Mouse (Mus musculus) left cerebral cortex, postnatal 25 days (tissue): ENCODE measurements around the gene Tmem238. TPM values are rescaled to one million over a fixed set of nuclear protein-coding genes. Genes with fewer than 3 reads are reported as not detected.
A peak's percentile ranks its signal among the peaks of the same experiment; 100 is the strongest.
"Not testable (repeated sequence)": the region's sequence is repeated elsewhere in the genome, so short reads cannot be mapped to it uniquely, and the experiment has no call there.

ENCODE experiments used
- DNase-seq, 2 experiments: peaks; one replicate each; pipeline ENCODE4 v3.0.0; 2022; ENCODE audit warnings: low spot score in 2 of 2, mixed read lengths in 1 of 2
- intact Hi-C: fragments of 180-260 bp; cut with DNase I; formaldehyde crosslinking; loops from one replicate; pipeline ENCODE4 v1.15.1; 2025
- total RNA-seq, 2 experiments: library from RNA; stranded (reverse); gene quantifications; 2 replicates each; pipeline ENCODE4 v1.2.3; 2021

Gene Tmem238
- total RNA-seq = 1 to 10 TPM; 2.3 to 3.0 TPM

DNA sequence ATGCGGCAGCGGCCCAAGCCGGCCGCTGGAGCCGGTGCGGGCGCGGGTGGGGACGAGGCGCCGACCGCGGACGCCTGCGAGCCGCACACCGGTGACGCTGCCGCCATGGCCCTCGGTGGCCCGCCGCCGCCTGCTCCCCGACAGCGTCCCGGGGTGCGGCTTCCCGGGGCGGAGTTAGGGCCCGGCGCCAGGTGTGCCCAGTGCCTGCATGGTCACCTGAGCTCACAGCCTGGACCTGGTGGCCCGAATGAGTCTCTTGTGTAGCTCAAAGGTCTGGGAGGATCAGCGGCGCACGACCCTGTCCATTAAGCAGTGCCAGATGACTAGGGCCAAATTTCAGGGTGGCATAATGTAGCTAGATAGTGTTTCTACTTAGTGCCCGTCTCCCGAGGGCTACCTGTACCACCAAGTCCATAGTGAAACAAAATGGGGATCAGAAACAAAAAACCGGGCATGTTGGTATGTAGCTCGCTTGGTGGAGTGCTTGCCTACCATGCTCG lies at the start of gene Tmem238:
Tmem238 (minus strand) TSS at position 221 of the 500 bp plus-strand sequence.
- peak in 1 of 2 experiments; percentile 11 for DNase-seq
- intact Hi-C loops = loop anchor here (2.0 kb wide), 1 partner anchor 99 kb away; the partner anchor contains the start of gene Brsk1

DNA sequence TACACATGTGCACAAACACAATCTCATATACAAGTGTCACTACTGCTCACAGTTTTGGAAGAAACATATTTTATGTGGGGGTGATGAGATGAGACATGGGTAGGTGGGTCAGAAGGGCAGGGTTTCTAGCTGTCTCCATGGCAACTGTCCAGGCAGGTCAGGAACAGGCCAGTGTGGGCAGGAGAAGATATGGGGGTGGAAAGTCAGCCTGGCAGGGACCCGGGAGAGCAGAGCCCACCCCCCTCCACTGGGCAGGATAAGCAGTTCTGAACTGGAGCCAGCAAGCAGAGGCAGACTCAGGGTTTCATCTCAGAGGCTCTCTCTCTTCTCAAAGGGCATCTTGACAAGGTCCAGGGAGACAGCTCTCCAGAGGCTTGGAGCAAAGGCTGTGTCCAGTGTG lies 48.2 kb upstream of the Tmem238 start:
- no peak for DNase-seq
- intact Hi-C loops = no loop called here

DNA sequence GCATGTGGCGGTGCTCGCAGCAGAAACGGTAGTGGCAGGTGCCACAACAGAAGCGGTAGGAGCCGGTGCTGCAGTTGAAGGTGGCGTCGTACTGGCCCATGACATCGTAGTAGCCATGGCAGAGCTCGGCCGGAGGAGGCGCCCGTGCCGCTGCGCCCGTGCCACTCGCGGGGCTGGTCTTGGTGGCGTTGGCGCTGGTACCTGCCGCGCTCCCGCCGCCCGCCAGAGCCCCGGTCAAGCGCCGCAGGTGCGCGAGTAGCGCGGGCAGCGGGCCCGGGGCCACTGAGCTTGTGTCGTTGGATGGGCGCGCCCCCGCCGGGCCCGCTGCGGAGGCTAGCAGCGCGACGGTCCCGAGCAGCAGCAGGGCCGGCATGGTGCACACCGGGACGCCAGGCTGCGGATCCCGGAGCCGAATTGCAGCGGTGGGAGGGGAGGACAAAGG lies 46.9 kb upstream of the Tmem238 start:
- intact Hi-C loops = no loop called here
- DNase-seq = peak; percentile 45 to 54

DNA sequence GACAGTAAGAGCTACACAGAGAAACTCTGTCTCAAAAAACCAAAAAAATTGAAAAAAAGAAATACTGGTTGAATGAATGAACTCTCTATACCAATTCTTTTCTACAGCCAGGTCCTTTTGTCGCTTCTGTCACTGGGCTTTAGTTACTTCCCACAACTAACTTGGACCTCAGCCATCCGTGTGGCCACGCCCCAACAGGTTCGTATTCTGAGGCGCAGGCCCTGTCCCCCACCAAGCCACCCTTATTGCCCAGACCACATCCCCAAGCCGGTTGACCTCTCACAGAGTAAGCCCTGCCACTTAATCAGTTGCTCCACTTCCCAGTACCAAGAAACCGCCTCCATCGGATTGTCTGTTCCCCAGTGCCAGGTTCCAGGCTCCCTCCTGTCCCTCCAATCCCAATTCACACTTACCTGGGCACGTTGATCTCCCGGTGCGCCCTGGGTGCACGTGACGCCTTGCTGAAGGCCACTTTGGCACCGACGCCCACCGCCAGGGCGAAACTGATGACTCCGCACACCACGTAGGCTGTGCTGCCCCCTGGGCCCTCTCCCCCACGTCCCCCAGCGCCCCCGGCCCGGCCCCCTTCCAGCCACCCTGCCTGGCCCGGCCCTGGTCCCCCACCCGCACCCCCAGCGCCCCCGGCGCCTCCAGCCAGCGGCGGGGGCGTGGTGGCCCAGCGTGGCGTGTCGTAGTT lies 46.3 kb upstream of the Tmem238 start:
- intact Hi-C loops = no loop called here
- no peak for DNase-seq

DNA sequence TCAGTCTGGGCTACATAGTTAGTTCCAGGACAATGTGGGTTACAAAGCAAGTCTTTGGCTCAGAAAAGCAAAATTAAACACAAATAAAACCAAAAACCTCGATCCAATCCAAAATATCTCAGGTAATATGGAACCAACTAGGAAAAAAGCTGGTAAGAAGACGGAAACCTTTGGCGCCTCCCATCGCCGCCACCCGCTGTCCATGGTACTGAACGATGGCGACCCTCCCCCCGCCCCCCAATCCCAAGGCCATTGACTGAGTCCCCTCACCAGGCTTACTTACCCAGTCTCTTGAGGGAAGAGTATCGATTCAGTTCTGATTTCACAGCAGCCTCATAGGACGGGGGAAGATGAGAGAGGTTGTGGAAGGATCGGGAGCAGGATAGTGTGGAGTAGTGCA lies 41.0 kb upstream of the Tmem238 start:
- DNase-seq = no peak
- intact Hi-C loops = no loop called here

DNA sequence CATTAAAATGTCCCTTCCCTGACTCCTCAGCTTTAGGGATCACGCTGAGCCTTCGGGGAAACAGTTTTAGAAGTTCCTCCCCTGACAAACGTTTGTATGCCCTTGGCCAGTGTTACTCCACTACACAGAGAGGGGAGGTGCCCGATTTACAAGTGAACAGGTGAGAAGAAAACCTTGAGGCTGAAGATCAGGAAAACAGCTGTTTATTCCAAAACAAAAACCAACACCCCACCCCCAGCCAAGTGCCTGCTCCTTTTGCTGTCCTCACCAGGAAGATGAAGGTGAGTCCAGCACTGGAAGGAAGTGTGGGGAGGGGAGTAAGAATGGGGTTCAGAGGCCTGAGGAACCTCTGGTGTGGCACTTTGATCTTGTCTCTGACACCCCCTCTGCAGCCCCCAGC lies 35.9 kb upstream of the Tmem238 start:
- DNase-seq = no peak
- intact Hi-C loops = no loop called here

DNA sequence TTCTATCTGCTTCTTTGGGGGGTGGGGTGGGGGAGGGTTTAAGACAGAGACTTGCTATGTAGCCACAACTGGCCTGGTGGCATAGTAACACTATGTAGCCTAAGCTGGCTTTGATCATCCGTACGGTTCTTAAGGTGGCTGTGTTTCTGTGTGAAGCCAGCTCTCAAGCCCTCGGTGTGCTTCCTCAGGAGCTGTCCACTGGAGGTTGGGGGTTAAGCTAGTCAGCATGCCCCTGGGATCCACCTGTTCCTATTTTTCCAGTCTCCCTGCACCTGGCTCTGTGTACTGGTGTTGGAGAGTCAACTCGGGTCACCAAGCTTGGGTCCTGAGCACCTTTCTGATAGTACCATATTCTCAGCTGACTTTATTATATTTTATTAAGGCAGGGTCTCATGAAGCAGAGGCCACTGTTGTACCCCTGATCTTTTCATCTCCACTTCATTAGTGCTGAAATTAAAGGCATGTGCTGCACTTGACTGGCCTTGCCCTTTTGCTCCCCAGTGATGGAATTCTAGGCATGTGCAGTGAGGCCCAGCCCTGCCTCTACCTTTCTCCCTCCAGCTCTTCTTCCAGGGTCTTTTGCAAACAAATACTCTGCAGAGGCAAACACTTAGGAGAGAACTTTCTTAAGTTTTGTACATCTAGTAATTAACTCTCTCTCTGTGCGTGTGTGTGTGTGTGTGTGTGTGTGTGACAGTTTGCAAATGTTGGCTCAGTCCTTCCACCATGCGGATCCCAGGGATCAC lies 32.9 kb upstream of the Tmem238 start:
- no peak for DNase-seq
- intact Hi-C loops = no loop called here

DNA sequence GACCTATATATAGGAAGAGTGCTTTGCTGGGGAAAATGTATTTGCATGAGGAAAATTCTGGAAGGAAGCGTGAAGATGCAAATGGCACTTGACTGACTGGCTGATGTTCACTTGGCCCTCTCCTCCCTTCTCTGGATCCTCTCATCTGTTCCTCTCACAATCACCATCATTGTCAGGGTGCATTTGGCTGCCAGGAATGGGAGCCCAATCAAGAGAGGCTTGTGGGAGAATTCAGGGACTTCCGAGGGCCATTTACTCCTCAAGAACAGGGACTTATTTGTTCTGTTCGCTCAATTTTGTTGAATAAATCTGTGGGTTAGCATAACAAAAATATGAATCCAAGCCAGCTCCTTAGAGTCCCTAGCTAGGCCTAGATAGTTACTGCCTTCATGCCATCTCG lies 32.2 kb upstream of the Tmem238 start:
- DNase-seq = peak in 1 of 2 experiments; percentile 74
- intact Hi-C loops = no loop called here

DNA sequence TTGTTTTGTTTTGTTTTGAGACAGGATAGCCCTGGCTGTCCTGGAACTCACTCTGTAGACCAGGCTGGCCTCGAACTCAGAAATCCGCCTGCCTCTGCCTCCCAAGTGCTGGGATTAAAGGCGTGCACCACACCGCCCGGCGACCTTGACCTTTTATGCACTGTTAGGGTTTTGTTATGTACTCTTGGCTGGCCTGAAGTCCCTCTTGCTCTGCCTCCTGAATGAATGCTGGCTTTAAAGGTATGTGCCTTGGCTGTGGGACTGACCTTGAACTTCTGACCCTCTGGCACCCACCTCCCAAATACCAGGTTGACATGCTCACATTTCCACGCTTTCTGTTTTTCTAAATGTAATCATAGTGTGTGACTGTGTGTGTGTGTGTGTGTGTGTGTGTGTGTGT lies 31.5 kb upstream of the Tmem238 start:
- DNase-seq, intact Hi-C loops: not testable (repeated sequence)

DNA sequence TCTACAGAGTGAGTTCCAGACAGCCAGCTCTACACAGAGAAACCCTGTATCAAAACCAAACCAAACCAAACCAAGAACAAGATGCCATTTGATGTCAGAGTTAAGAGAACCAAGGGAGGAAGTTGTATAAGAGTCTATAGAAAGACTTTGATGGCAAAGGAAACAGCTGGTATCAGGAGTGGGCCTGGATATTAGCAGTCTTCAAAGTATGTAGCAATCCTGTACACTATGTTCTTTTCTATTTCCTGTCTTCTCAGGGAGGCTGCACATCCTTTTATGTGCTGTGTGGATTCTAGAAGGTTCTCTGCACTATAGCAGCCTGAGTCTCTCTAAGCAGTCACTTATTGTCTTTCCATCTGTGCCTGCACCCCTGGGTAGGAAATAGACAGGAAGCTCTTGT lies 27.1 kb upstream of the Tmem238 start:
- no peak for DNase-seq
- intact Hi-C loops = no loop called here

DNA sequence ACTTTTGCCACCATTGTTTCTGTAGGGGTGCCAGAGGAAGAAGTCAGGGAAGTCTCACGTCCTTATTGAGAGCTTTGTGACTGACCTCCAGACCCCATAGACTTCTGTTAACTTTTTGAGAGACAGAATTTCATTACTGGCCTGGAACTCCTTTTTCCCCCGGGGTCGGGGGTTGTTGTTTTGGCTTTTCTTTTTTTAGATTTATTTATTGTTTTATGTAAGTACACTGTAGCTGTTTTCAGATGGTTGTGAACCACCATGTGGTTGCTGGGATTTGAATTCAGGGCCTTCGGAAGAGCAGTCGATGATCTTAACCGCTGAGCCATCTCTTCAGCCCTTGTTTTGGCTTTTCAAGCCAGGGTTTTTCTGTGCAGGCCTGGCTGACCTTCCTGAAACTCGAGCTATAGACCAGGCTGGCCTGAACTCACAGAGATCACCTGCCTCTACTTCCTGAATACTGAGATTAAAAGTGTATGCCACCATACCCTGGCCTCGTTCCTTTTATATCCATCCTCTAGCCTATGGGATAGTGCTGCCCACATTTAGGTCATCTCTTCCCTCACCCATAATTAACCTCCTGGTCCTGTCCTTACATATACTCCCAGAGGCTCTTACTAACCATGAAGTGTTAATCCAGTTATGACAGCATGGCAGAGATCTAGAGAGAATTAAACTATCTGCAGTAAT lies 23.8 kb upstream of the Tmem238 start:
- intact Hi-C loops = loop anchor here (5.0 kb wide), 2 partner anchors 109 to 266 kb away; partner anchors contain the start of genes Nat14 and Syt5
- no peak for DNase-seq

DNA sequence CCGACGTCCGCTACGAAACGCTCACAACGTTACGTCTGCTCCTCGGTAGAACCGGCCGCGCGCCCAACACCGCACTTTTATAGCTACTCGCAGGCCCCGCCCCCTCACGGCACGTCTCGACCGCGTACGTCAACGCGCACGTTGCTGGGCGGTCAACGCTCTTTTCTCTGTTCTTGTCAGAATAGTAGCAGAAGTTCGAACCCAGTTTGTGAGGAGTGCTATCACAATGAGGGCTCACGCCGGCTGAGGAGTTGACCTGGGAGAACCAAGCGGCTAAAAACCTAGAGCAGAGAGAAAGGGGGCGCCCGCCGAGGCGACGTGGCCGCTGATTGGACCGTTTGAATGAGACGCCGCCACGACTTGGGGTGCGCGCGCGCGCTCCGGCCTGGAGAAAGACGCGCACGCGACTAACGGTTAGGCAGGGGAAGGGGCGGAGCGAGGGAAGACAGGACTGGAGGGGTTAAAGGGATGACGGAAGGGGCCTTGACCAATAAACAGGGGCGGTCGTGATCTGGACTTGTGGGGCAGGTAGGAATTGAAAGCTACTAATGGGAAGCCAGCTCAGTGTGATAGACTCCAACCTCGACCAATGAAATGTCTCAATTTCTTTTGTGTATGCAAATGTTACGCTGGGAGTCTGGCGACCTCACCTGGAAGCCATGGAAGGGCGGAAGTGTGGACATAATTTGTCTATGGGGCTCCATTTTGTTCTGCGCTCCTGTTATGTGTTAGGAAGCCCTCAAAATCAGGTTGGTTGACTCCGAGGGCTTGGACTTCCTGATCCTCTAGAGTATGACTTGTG lies 23.0 kb upstream of the Tmem238 start, which contains the start of gene Ube2s:
Ube2s (minus strand) TSS at position 288 of the 802 bp plus-strand sequence.
- intact Hi-C loops = loop anchor here (5.0 kb wide), 2 partner anchors 110 to 265 kb away; partner anchors contain the start of genes Nat14 and Syt5
- peak; percentile 98 to 100 for DNase-seq

DNA sequence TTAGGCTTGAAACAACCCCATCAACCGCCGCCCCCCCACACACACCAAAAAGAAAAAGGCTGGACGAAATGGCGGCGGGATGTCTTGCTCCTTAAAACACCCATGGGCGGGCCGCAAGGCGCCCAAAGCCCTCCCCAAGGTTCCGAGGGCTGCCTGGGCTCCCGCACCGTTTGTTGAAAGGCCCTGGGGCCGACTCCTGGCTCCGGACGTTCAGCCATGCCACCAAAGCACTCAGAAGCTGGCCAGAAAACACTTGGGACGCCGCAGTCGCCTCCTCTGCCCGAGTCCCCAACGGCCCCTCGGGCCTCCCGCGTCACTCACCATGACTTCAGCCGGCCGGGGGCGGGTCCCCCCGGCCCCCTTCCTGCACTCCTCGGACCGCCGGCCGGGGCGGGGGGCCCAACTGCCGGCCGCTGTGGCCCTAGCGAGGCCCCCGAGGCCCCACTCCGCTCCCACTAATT lies 22.4 kb upstream of the Tmem238 start:
- DNase-seq = no peak
- intact Hi-C loops = loop anchor here (1.0 to 5.0 kb wide), 3 partner anchors 110 to 265 kb away; partner anchors contain the start of genes Nat14 and Syt5

DNA sequence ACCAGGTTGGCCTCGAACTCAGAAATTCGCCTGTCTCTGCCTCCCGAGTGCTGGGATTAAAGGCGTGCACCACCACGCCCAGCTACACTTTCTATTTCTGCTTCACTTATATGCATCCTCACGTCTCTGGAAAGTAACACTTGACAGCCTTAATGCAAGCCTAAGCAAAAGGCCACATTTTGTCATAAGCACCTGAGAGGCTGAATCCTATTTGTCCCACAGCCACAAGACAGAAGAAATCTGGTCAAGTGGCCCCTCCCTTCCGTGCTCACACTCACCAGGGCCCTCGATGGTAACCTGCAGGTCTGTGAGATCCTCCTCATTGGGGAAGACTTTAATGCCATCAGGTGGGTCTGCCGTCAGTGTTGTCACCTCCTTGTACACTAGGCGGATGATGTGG lies 21.7 kb upstream of the Tmem238 start:
- not testable (repeated sequence) for DNase-seq
- intact Hi-C loops = loop anchor here (1.0 to 5.0 kb wide), 3 partner anchors 111 to 264 kb away; partner anchors contain the start of genes Nat14 and Syt5

DNA sequence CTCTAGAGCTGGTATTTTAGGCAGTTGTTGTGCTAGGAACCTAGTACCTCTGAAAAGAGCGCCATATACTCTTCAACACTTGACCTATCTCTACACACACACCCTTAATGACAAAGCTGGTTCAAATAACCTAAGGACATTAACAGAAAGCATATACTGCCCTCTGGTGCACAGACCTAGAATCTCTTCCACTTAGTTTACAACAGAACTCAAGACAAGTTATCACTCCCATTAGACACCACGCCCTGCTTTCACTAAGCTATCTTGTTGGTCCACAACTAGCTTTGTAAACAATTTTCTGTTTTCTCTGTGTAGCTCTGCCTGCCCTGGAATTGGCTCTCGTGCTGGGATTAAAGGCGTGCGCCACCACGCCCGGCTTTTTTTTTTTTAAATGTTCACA lies 17.3 kb upstream of the Tmem238 start:
- DNase-seq = peak in 1 of 2 experiments; percentile 58
- intact Hi-C loops = loop anchor here (2.0 kb wide), 1 partner anchor 250 kb away; no protein-coding TSS in a partner anchor

DNA sequence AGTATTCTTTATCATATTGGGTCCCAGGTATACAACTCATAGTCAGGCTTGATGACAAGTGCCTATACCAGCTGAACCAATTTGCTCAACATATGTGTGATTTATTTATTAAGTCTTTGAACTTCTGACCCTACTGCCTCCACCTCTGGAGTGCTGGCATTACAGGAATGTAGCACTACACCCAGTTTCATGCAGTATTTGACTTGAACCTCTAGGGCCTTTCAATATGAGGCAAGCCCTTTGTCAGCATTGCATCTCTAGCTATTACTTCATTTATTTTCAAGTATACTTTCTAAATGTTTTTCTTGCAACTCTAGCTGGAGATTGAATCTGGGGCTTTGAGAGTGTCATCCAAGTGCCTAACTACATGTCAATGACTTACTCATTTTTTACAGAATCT lies 12.8 kb upstream of the Tmem238 start:
- intact Hi-C loops = no loop called here
- no peak for DNase-seq

DNA sequence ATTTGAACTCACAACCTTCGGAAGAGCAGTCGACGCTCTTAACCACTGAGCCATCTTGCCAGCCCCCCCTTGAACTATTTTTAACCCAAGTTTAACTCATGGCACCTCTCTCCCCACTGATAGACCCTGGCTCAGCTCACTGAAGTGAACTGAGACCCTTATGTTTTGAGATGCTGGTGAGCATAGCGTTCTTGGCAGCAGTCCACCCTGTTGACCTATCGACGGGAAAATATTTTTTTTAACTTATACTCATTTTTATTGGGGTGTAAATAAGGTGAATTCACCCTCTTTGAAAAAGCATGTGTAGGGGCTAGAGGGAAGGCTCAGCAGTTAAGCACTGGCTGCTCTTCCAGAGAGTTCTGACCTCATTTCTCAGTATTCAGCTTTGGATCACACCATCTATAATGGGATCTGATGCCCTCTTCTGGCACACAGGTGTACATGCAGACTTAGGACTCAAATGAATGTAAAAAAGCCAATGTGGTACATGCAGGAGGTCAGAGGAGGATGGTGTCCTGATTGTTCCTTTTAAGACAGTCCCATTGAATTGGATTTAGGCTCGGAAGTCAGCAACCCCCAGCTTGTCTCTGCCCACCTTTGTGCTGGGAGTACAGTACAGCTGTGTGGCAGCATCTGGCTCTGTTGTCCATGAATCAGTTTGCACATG lies 6.4 kb upstream of the Tmem238 start:
- intact Hi-C loops = loop anchor here (5.0 kb wide), 1 partner anchor 174 kb away; no protein-coding TSS in a partner anchor
- DNase-seq = peak; percentile 41 to 52

DNA sequence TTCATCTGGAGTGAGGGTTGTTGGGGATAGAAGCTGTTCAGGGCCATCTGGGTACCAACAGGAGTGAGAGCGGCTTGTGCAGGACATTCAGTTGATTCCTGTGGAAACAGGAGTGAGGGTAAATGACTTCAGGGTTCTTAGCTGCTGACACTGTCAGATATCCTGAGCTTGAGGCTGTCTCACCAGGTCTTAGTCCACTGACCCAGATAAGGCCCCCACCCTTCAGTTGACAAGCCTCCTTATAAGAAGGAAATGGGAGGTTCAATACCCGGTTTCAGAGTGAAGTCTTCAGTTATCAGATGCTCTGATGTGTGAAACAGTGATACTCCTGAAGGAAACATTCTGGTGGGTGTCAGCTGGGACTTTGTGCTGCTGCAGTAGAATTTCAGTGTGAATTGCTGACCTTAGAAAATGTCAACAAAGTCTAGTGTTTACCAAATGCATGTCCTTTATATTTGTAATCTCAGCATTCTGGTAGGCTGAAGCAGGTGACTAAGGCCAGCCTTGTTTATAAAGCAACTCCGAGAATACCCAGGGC lies 5.2 kb upstream of the Tmem238 start:
- intact Hi-C loops = loop anchor here (5.0 kb wide), 1 partner anchor 172 kb away; no protein-coding TSS in a partner anchor
- no peak for DNase-seq
